Mouse (Mus musculus) cerebellum, adult 2 months (tissue): ENCODE measurements around the gene Mtcl1.

ENCODE experiments used
- CTCF ChIP-seq: fragments of 200-500 bp; IDR thresholded peaks from 2 replicates; pipeline ENCODE4 v1.5.1; 2011; ENCODE audit warnings: low read depth, mild to moderate bottlenecking, control low read depth, low read length, moderate library complexity, borderline replicate concordance; ENCODE audit not compliant: insufficient read depth
- POLR2A ChIP-seq: fragments of 200-500 bp; IDR thresholded peaks from 2 replicates; pipeline ENCODE4 v1.6.1; 2011; ENCODE audit warnings: low read length, control low read depth, borderline replicate concordance; ENCODE audit not compliant: insufficient read depth

DNA sequence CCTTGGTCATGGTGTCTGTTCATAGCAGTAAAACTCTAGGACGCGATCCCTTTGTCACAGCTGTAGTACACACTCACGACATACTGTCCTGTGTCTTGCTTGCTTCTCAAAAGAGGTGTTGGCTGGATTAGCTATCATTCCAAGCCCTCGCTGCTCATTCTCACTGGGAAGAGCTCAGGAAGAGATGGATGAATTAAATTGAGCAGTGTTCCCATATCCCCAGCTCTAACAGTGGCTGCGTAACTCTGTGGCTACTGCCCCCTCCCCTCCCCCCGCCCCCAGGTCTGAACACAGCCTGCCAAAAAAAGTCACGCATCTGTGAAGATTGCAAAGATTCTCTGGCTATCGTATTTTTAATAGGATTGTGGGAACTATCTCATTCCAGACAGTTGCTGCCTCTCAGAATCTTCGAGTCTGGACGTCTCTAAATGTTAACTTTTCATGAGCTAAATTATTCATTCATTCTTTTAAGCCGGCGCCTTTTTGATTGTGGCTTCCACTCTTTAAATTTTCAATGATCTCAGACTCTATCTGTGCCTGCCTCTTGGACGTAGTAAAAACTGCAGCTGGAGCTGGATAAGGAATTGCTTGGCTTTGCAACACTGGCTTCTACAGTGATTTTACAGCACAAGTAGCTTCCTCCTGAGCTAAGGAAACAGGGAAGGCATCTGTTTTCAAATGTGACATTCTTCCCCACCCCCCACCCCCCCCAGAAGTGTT lies 134.8 kb downstream of the Mtcl1 start:
- no peak for TF ChIP-seq CTCF
- TF ChIP-seq POLR2A = no peak
